In genomic region chr13:108774981-108775380, GRCm38 (mm10) we compare ENCODE assay signal across 12 mouse cellular contexts.
DNase-seq lines count a peak whose midpoint lies in the region; ATAC-seq and TF ChIP-seq lines count a peak whose summit lies in the region.
"Had no signal": no experiment of that assay in that cellular context is flagged by ENCODE, and none has a peak within 500 bp of the region (broad histone marks: within the 10 kb centered on the region; RNA-seq: fewer than 3 reads in every experiment).

No protein-coding gene starts in this region.

- no peak for TF ChIP-seq POLR2A in myocyte (IDR thresholded peaks at IDR 0.05; ENCODE audit: insufficient read length, low read depth)

- no peak for ATAC-seq in erythroid progenitor cell, adult 5-6 weeks (replicated peaks; ENCODE audit: low FRiP score, poor library complexity, severe bottlenecking)

- no peak overlapping the region for H3K4me3 ChIP-seq in myocyte

- peak; percentile 34 to 65 for DNase-seq in spleen, postnatal 4 days (ENCODE audit: low spot score in 2 of 2)
- DNase-seq in spleen, adult 18-20 months, result no peak
- peak; percentile 4 for DNase-seq in lung, postnatal 10 days
- no peak for DNase-seq in cerebellum, postnatal 14 days
- DNase-seq in layer of hippocampus, postnatal 25 days (ENCODE audit: extremely low spot score in 1 of 2, low spot score in 1 of 2), result no peak
- DNase-seq: adrenal gland, postnatal 36 days; cerebellum, adult 11-12 months; embryo, embryonic 11 days; kidney, adult 9 months; lung, embryonic 14.5 days had no signal

- no peaks in the 10 kb centered on the region for H3K27me3 ChIP-seq in myocyte (ENCODE audit: control insufficient read depth, insufficient read depth, insufficient read length)

- no peaks in the 10 kb centered on the region for H3K36me3 ChIP-seq in myocyte (ENCODE audit: control insufficient read depth, insufficient read depth)

- peak overlapping the region; percentile 74 for H3K4me2 ChIP-seq in myocyte (ENCODE audit: low read depth)
- H3K4me2 ChIP-seq: lung, embryonic 14.5 days had no signal

- H3K79me2 ChIP-seq in myocyte (ENCODE audit: control insufficient read depth, insufficient read depth), result no peaks in the 10 kb centered on the region

- no peak overlapping the region for H3ac ChIP-seq in myocyte (ENCODE audit: control insufficient read depth, insufficient read length)

TF ChIP-seq in myocyte, 11 proteins besides CTCF, POLR2A, EP300 and RAD21:
- TF ChIP-seq TCF12 (IDR thresholded peaks at IDR 0.05; ENCODE audit: insufficient read depth, poor library complexity, severe bottlenecking), result no peak
- TF ChIP-seq MYOG (IDR thresholded peaks at IDR 0.05; ENCODE audit: control insufficient read depth in 1 of 3, insufficient read depth in 1 of 3, insufficient read length in 2 of 3, low read depth in 2 of 3), result no peak
- TF ChIP-seq POLR2AphosphoS2 (IDR thresholded peaks at IDR 0.05; ENCODE audit: insufficient read length, low read depth), result no peak
- TF ChIP-seq TCF3 (IDR thresholded peaks at IDR 0.05; ENCODE audit: insufficient read length, low read depth), result no peak
- TF ChIP-seq CEBPB (IDR thresholded peaks at IDR 0.05; ENCODE audit: insufficient read depth, poor library complexity, severe bottlenecking), result no peak
- no peak for TF ChIP-seq MYOD1 (IDR thresholded peaks at IDR 0.05; ENCODE audit: control insufficient read depth in 1 of 3, insufficient read length in 2 of 3, low read depth in 2 of 3)
- TF ChIP-seq MAX (IDR thresholded peaks at IDR 0.05; ENCODE audit: low read depth), result no peak
- TF ChIP-seq E2F4 (IDR thresholded peaks at IDR 0.05; ENCODE audit: insufficient read depth), result no peak
- no peak for TF ChIP-seq REST (IDR thresholded peaks at IDR 0.05; ENCODE audit: insufficient read depth, insufficient read length)
- TF ChIP-seq SRF (IDR thresholded peaks at IDR 0.05; ENCODE audit: control insufficient read depth, insufficient read length, low read depth), result no peak
- no peak for TF ChIP-seq USF1 (IDR thresholded peaks at IDR 0.05; ENCODE audit: low read depth)

Comparison
In these comparisons a context has a peak if more than half of its experiments do, and no peak if none do; other contexts are left out.
1. DNase-seq: peak in spleen, postnatal 4 days (2 of 2) and lung, postnatal 10 days (single experiment); none in spleen, adult 18-20 months (0 of 2), cerebellum, postnatal 14 days (0 of 2) and layer of hippocampus, postnatal 25 days (0 of 2).